Mouse (Mus musculus) kidney, embryonic 15.5 days (tissue): ENCODE data around the gene Gabbr2. TPM values are rescaled to one million over a fixed set of nuclear protein-coding genes. Genes with fewer than 3 reads are reported as not detected.

ENCODE experiments used
- ATAC-seq: fragments of 200-750 bp; cut with Nextera tagmentation; replicated peaks from 2 replicates; pipeline ENCODE4 v1.8.0; 2017; ENCODE audit warnings: moderate TSS enrichment; ENCODE audit not compliant: low FRiP score
- H3K27ac ChIP-seq: fragments of 300-500 bp; sonication (generic); 2 replicates; pipeline ENCODE4 v1.5.1; 2015; ENCODE audit warnings: mild to moderate bottlenecking, inconsistent platforms
- H3K27me3 ChIP-seq: fragments of 300-500 bp; sonication (generic); 2 replicates; pipeline ENCODE4 v1.6.1; 2015; ENCODE audit warnings: inconsistent platforms
- H3K36me3 ChIP-seq: fragments of 300-500 bp; sonication (generic); 2 replicates; pipeline ENCODE4 v1.6.1; 2015; ENCODE audit warnings: inconsistent platforms
- H3K4me1 ChIP-seq: fragments of 300-500 bp; sonication (generic); 2 replicates; pipeline ENCODE4 v1.6.1; 2015; ENCODE audit warnings: inconsistent platforms
- H3K4me2 ChIP-seq: fragments of 300-500 bp; sonication (generic); 2 replicates; pipeline ENCODE4 v1.6.1; 2015; ENCODE audit warnings: moderate library complexity, mild to moderate bottlenecking, inconsistent platforms
- H3K4me3 ChIP-seq: fragments of 300-500 bp; sonication (generic); replicated peaks from 2 replicates; pipeline ENCODE4 v1.5.1; 2015; ENCODE audit warnings: mild to moderate bottlenecking, inconsistent platforms
- H3K9ac ChIP-seq: fragments of 300-500 bp; sonication (generic); 2 replicates; pipeline ENCODE4 v1.6.1; 2015; ENCODE audit warnings: mild to moderate bottlenecking, inconsistent platforms
- H3K9me3 ChIP-seq: fragments of 300-500 bp; sonication (generic); replicated peaks from 2 replicates; pipeline ENCODE4 v1.6.1; 2016; ENCODE audit warnings: inconsistent platforms
- WGBS: fragments of 180-500 bp; shearing (Covaris S2); methylation state at CpG from one replicate; pipeline ENCODE4 v1.1.7; 2015; ENCODE audit warnings: mixed read lengths; 5-methylcytosine and 5-hydroxymethylcytosine counted together
- polyA plus RNA-seq: library from polyadenylated mRNA; unstranded; fragments of >200 nt; fragmentation: Nextera tagmentation; extraction: Ambion mirVana; gene quantifications from 2 replicates; pipeline ENCODE4 v1.2.1, GENCODE M21; 2015

Gene Gabbr2
- polyA plus RNA-seq, result 0.18 and 0.19 TPM in 2 replicates

DNA sequence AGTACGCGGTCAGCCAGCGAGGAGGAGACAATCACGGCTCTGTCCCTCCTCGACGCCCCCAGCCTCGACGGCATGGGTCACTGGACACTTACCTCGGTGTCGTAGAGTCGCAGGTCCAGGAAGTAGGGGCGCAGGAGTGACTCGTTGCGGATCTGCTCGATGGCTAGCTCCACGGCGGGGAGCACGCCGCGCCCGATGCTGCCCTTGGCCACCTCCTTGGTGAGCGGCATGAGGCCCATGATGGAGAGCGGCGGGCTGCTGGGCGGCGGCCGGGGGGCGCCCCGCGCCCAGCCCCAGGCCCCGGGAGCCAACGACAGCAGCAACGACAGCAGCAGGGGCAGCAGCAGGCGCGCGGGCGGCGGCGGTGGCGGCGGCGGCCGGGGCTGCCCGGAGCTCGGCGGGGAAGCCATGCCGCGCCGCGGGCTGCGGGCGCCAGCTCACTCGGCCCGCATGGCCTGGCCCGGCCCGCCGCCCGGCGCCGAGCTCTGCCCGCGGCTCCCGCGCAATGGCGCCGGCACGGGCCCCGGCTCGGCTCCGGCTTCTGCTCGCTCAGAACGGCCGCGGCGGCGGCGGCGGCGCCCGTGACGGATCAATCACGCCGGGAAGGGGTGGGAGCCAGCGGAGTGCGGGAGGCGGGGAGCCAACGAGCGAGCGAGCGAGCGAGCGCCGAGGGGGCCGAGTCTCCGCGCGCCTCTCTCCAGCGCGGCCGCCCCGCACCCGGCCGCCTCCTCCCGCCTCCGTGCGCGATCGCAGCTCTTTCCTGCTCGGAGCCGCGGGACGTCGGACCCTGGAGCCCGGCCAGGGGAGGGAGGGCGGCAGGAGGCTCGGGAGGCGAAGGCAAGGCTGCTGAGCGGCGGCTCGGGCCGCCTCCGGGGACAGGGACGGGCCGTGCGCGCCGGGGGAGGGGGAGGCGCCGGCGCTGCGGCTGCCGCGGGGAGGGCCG lies at the start of gene Gabbr2:
Gene Gabbr2, minus strand, starts transcription at position 858 of the 943 bp plus-strand sequence.
- 0 out of 2 replicates have a peak, but pooled peaks have one; percentile 19 for ATAC-seq
- peaks cover 82% of the 10 kb centered on the region for H3K27me3 ChIP-seq
- H3K27ac ChIP-seq, result no peak within 1 kb of the TSS
- under 1% methylated on average over 68 of the region's 134 CpGs for WGBS
- H3K36me3 ChIP-seq, result no peaks in the 10 kb centered on the region
- peak within 1 kb of the TSS; percentile 94 for H3K4me2 ChIP-seq
- H3K4me1 ChIP-seq, result peaks cover 28% of the 10 kb centered on the region
- H3K4me3 ChIP-seq, result peak within 1 kb of the TSS; percentile 53
- no peak within 1 kb of the TSS for H3K9ac ChIP-seq
- H3K9me3 ChIP-seq, result no peaks in the 10 kb centered on the region

GRCm38 (mm10) chr4:47039586-47039985 lies 47.9 kb upstream of the Gabbr2 start:
- WGBS, result 88% methylated on average over 10 of the region's 10 CpGs
- no peak for ATAC-seq
- Histone ChIP-seq H3K4me1 (peaks cover 13% of the 10 kb centered on the region), H3K36me3 (peaks cover 52% of the 10 kb centered on the region), H3K27me3 (no peaks in the 10 kb centered on the region; the same call in 1 of the 2 replicates), H3K27ac (no peak overlapping the region), H3K4me2 (no peak overlapping the region), H3K9me3 (no peaks in the 10 kb centered on the region), H3K4me3 (no peak overlapping the region), H3K9ac (no peak overlapping the region)

DNA sequence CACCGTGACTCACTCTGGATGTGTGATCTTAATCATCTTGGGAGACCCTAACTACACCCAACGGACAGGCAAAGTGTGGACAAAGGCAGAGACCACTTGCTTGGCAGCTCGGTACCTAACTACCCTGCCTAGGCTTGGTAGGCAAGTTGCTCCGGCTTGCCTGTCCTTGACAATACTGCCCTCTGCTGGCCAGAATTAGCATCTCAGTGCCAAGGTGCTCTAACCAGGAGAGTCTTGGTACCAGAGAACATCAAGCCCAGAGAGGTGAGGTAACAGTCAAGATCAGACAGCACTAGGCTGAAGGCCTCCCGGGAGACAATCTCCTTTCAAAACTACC lies 45.6 kb upstream of the Gabbr2 start:
- Histone ChIP-seq H3K4me2 (no peak overlapping the region), H3K9me3 (no peaks in the 10 kb centered on the region), H3K9ac (no peak overlapping the region), H3K36me3 (peaks cover 50% of the 10 kb centered on the region), H3K27ac (no peak overlapping the region), H3K4me3 (no peak overlapping the region), H3K27me3 (no peaks in the 10 kb centered on the region; the same call in 1 of the 2 replicates), H3K4me1 (peaks cover 13% of the 10 kb centered on the region)
- 0 out of 2 replicates have a peak, but pooled peaks have one; percentile 57 for ATAC-seq
- 15% methylated on average over 5 of the region's 5 CpGs for WGBS

- no peaks in the 10 kb centered on the region for H3K9me3 ChIP-seq
- no peak overlapping the region for H3K27ac ChIP-seq
- no peak overlapping the region for H3K4me3 ChIP-seq
- H3K4me1 ChIP-seq, result peaks cover 13% of the 10 kb centered on the region
- H3K4me2 ChIP-seq, result no peak overlapping the region
- H3K27me3 ChIP-seq, result no peaks in the 10 kb centered on the region; the same call in 1 of the 2 replicates
- 0 out of 2 replicates have a peak overlapping the region, but pooled peaks have one; percentile 7 for H3K9ac ChIP-seq
- H3K36me3 ChIP-seq, result peaks cover 46% of the 10 kb centered on the region
- peak; percentile 63 for ATAC-seq
- WGBS, result 32% methylated on average over 13 of the region's 13 CpGs
Observed at GRCm38 (mm10) chr4:47036486-47037320, 45.0 kb upstream of the Gabbr2 start.

- H3K9me3 ChIP-seq, result no peaks in the 10 kb centered on the region
- peaks cover 13% of the 10 kb centered on the region for H3K4me1 ChIP-seq
- H3K27ac ChIP-seq, result no peak overlapping the region
- H3K36me3 ChIP-seq, result peaks cover 39% of the 10 kb centered on the region
- H3K9ac ChIP-seq, result no peak overlapping the region
- H3K27me3 ChIP-seq, result no peaks in the 10 kb centered on the region; the same call in 1 of the 2 replicates
- no peak for ATAC-seq
- no peak overlapping the region for H3K4me3 ChIP-seq
- no peak overlapping the region for H3K4me2 ChIP-seq
- whole genome bisulfite sequencing, result 68% methylated on average over 14 of the region's 14 CpGs
Observed at GRCm38 (mm10) chr4:47035536-47035935, 43.9 kb upstream of the Gabbr2 start.

DNA sequence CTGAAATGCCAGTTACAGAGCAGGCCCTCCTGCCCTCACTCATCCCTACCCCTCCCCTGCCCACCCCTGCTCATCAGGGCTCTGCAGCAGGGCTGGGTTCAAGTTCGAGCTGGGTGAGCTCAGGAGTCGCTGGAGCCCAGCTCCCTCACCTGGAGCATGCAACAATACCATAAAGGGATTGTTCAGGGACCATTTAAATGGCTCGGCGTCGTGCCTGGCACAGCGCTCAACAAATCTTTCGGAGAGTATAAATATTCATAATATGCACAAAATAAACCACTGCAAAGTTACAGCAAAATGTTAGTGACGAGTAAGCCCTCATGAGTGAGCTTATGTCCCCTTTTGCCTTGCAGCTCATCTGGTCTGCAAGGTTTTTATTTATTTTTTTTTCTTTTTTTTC lies 40.5 kb upstream of the Gabbr2 start:
- ATAC-seq, result no peak
- Histone ChIP-seq H3K9ac (no peak overlapping the region), H3K27ac (no peak overlapping the region), H3K4me3 (no peak overlapping the region), H3K9me3 (no peaks in the 10 kb centered on the region), H3K4me2 (no peak overlapping the region), H3K36me3 (peaks cover 25% of the 10 kb centered on the region), H3K27me3 (no peaks in the 10 kb centered on the region; the same call in 1 of the 2 replicates), H3K4me1 (peaks cover 12% of the 10 kb centered on the region)
- WGBS, result 83% methylated on average over 8 of the region's 8 CpGs

DNA sequence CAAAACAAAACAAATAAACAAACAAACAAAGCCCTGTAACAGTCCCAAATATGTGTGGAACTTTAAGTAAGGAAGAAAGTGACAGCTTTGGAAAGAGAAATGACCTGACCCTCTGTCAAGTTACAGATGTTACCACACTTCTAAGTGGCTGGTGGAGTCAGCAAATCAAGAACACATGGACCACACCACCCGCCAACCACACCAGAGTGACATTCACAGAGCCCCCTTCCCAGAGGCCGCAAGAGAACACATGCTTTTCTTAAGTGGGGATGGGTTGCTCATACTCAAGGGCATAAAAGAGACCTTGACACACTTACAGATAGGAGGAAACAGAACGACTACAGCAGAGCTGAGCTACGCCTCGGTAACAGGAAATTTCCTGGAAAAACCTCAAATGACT lies 37.1 kb upstream of the Gabbr2 start:
- H3K9me3 ChIP-seq, result no peaks in the 10 kb centered on the region

GRCm38 (mm10) chr4:47023949-47024348 lies 32.3 kb upstream of the Gabbr2 start:
- no peaks in the 10 kb centered on the region for H3K9me3 ChIP-seq
- ATAC-seq, result no peak
- no peak overlapping the region for H3K27ac ChIP-seq
- peaks cover 8% of the 10 kb centered on the region; the same call in 1 of the 2 replicates for H3K4me1 ChIP-seq
- no peak overlapping the region for H3K4me2 ChIP-seq
- H3K9ac ChIP-seq, result no peak overlapping the region
- H3K36me3 ChIP-seq, result peaks cover 22% of the 10 kb centered on the region
- 70% methylated on average over 6 of the region's 6 CpGs for WGBS
- no peaks in the 10 kb centered on the region for H3K27me3 ChIP-seq
- no peak overlapping the region for H3K4me3 ChIP-seq

More for the DNA sequence above, 37.1 kb upstream of the Gabbr2 start:
- ATAC-seq, result no peak
- 82% methylated on average over 5 of the region's 5 CpGs for WGBS
- Histone ChIP-seq H3K4me2 (no peak overlapping the region), H3K27ac (no peak overlapping the region), H3K4me3 (no peak overlapping the region), H3K36me3 (peaks cover 26% of the 10 kb centered on the region), H3K27me3 (no peaks in the 10 kb centered on the region), H3K4me1 (no peaks in the 10 kb centered on the region), H3K9ac (no peak overlapping the region)

DNA sequence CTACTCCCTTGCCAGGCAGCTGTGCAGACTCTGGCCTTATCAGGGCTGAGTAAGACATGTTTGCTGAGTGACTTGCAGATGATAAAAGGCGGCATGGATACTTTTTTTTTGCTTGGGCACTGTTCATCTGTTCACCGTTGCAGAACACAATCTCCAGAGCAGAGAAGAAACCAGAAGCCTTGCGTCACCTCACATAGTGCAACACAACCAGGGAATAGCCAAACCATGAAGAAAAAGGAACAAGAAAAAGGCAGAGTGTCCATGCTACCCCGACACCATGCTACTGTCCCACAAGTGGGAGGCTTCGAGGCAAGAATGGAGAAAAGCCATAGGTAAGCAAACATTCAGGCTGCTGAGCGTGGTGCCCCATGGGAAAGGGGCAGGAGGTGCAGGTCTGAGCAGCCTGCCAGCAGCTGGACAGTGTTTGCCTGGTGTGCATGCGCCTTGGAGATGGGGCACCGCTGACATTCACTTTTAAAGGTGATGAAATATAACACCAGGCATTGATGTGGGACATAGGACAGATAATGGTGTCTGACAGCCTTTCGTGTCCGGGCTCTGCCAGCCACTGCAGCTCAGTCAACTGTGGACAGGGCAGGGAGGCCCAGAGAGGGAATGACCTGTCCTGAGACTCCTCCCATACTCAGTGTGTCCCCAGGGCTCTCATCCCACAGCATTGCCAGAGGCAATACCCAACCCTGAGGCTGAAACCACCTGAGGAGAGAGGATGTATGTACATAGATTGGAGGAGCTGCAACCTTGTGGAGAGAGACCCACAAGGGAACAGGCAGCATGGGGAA lies 31.3 kb upstream of the Gabbr2 start:
- Histone ChIP-seq H3K9ac (no peak overlapping the region), H3K4me3 (no peak overlapping the region), H3K36me3 (peaks cover 18% of the 10 kb centered on the region), H3K27ac (no peak overlapping the region), H3K4me2 (no peak overlapping the region), H3K9me3 (no peaks in the 10 kb centered on the region), H3K4me1 (peaks cover 8% of the 10 kb centered on the region; the same call in 1 of the 2 replicates), H3K27me3 (no peaks in the 10 kb centered on the region)
- 56% methylated on average over 10 of the region's 10 CpGs for WGBS
- ATAC-seq, result peak; percentile 79

DNA sequence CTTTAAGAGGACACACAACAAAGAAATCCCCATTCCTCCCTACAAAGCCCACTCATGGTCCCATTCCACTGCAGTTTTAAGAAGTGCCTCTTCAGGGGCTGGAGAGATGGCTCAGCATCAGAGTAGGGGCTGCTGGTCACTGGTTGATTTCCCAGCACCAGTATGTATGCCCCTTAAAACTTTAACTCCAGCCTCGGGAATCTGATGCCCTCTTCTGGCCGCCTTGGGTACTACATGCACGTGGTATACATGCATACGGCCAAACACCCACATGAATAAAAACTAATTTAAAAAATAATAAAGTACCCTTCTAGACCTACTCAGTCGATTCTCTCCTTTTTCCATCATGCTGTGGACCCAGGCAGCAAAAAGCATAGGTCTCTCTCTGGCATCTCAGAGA lies 28.9 kb upstream of the Gabbr2 start:
- Histone ChIP-seq H3K4me2 (no peak overlapping the region), H3K9ac (no peak overlapping the region), H3K4me3 (no peak overlapping the region), H3K27ac (no peak overlapping the region), H3K4me1 (peaks cover 9% of the 10 kb centered on the region), H3K27me3 (no peaks in the 10 kb centered on the region), H3K36me3 (peaks cover 18% of the 10 kb centered on the region), H3K9me3 (no peaks in the 10 kb centered on the region)
- ATAC-seq, result no peak
- 14% methylated on average over 5 of the region's 5 CpGs for WGBS

- Histone ChIP-seq H3K9ac (no peak overlapping the region), H3K4me2 (no peak overlapping the region), H3K36me3 (peaks cover 20% of the 10 kb centered on the region), H3K27ac (no peak overlapping the region), H3K27me3 (no peaks in the 10 kb centered on the region), H3K9me3 (no peaks in the 10 kb centered on the region), H3K4me3 (no peak overlapping the region), H3K4me1 (peaks cover 19% of the 10 kb centered on the region)
- no peak for ATAC-seq
- WGBS, result 21% methylated on average over 3 of the region's 3 CpGs
Observed at GRCm38 (mm10) chr4:47015156-47015555, 23.5 kb upstream of the Gabbr2 start.
